Mouse (Mus musculus): ENCODE results near the gene Hist4h4. TPM values are rescaled to one million over a fixed set of nuclear protein-coding genes. Genes with fewer than 3 reads are reported as not detected.
A peak's percentile ranks its signal among the peaks of the same experiment; 100 is the strongest.

Gene Hist4h4
- polyA plus RNA-seq, 1 experiment from 2014 or later = 0.53 TPM

GRCm38 (mm10) chr6:136831712-136832111 lies 27.5 kb upstream of the Hist4h4 start:
- 82% methylated on average over 5 of the region's 5 CpGs for WGBS
- H3K27ac ChIP-seq (replicated peaks) = no peak overlapping the region
- H3K4me1 ChIP-seq = peaks cover 10% of the 10 kb centered on the region
- no peaks in the 10 kb centered on the region for H3K36me3 ChIP-seq
- no peak for DNase-seq (ENCODE audit: low spot score)
- no peaks in the 10 kb centered on the region for H3K9me3 ChIP-seq (replicated peaks)
- H3K27me3 ChIP-seq (ENCODE audit: low read depth, poor library complexity, severe bottlenecking) = peaks cover 4% of the 10 kb centered on the region; the same call in 1 of the 2 replicates
- H3K4me3 ChIP-seq = no peak overlapping the region

GRCm38 (mm10) chr6:136828681-136829080 lies 24.5 kb upstream of the Hist4h4 start:
- peak overlapping the region; percentile 83 for H3K27ac ChIP-seq (replicated peaks)
- H3K4me1 ChIP-seq = peaks cover 14% of the 10 kb centered on the region
- peak overlapping the region; percentile 100 for H3K4me3 ChIP-seq
- no peak for DNase-seq (ENCODE audit: low spot score)
- 40% methylated on average over 4 of the region's 4 CpGs for WGBS
- H3K9me3 ChIP-seq (replicated peaks) = no peaks in the 10 kb centered on the region
- H3K27me3 ChIP-seq (ENCODE audit: low read depth, poor library complexity, severe bottlenecking) = peaks cover 4% of the 10 kb centered on the region; the same call in 1 of the 2 replicates
- H3K36me3 ChIP-seq = peaks cover 22% of the 10 kb centered on the region

- peaks cover 14% of the 10 kb centered on the region for H3K4me1 ChIP-seq
- WGBS = 1% methylated on average over 45 of the region's 45 CpGs
- DNase-seq (ENCODE audit: low spot score) = peak; percentile 96
- peaks cover 4% of the 10 kb centered on the region; the same call in 1 of the 2 replicates for H3K27me3 ChIP-seq (ENCODE audit: low read depth, poor library complexity, severe bottlenecking)
- peaks cover 25% of the 10 kb centered on the region for H3K36me3 ChIP-seq
- H3K4me3 ChIP-seq = peak within 1 kb of the TSS; percentile 100
- peak within 1 kb of the TSS; percentile 97 for H3K27ac ChIP-seq (replicated peaks)
- H3K9me3 ChIP-seq (replicated peaks) = no peaks in the 10 kb centered on the region
Observed at GRCm38 (mm10) chr6:136827881-136828561, 23.8 kb upstream of the Hist4h4 start, which contains the start of gene Wbp11. TSS of gene Wbp11 (minus strand) at chr6:136828233.

- under 1% methylated on average over 34 of the region's 34 CpGs for WGBS
Observed at GRCm38 (mm10) chr6:136827516-136827880, 23.3 kb upstream of the Hist4h4 start, which contains the start of gene BC049715. TSS of gene BC049715 (plus strand) at chr6:136827626.

GRCm38 (mm10) chr6:136827116-136827515 lies 22.9 kb upstream of the Hist4h4 start:
- H3K4me1 ChIP-seq = peaks cover 14% of the 10 kb centered on the region
- H3K9me3 ChIP-seq (replicated peaks) = no peaks in the 10 kb centered on the region
- peaks cover 4% of the 10 kb centered on the region; the same call in 1 of the 2 replicates for H3K27me3 ChIP-seq (ENCODE audit: low read depth, poor library complexity, severe bottlenecking)
- no peak for DNase-seq (ENCODE audit: low spot score)
- WGBS = 26% methylated on average over 7 of the region's 7 CpGs
- H3K36me3 ChIP-seq = peaks cover 34% of the 10 kb centered on the region
- H3K4me3 ChIP-seq = peak overlapping the region; percentile 100
- H3K27ac ChIP-seq (replicated peaks) = peak overlapping the region; percentile 97

More at GRCm38 (mm10) chr6:136827516-136827880, 23.3 kb upstream of the Hist4h4 start, which contains the start of gene BC049715:
- H3K27me3 ChIP-seq (ENCODE audit: low read depth, poor library complexity, severe bottlenecking) = peaks cover 4% of the 10 kb centered on the region; the same call in 1 of the 2 replicates
- peaks cover 14% of the 10 kb centered on the region for H3K4me1 ChIP-seq
- no peaks in the 10 kb centered on the region for H3K9me3 ChIP-seq (replicated peaks)
- peak within 1 kb of the TSS; percentile 100 for H3K4me3 ChIP-seq
- H3K36me3 ChIP-seq = peaks cover 31% of the 10 kb centered on the region
- no peak for DNase-seq (ENCODE audit: low spot score)
- H3K27ac ChIP-seq (replicated peaks) = peak within 1 kb of the TSS; percentile 97

GRCm38 (mm10) chr6:136824987-136825386 lies 20.8 kb upstream of the Hist4h4 start:
- no peaks in the 10 kb centered on the region for H3K27me3 ChIP-seq (ENCODE audit: low read depth, poor library complexity, severe bottlenecking)
- no peak overlapping the region for H3K27ac ChIP-seq (replicated peaks)
- H3K4me1 ChIP-seq = peaks cover 14% of the 10 kb centered on the region
- no peaks in the 10 kb centered on the region for H3K9me3 ChIP-seq (replicated peaks)
- no peak overlapping the region for H3K4me3 ChIP-seq
- WGBS = 95% methylated on average over 8 of the region's 8 CpGs
- DNase-seq (ENCODE audit: low spot score) = no peak
- peaks cover 56% of the 10 kb centered on the region for H3K36me3 ChIP-seq

- no peaks in the 10 kb centered on the region for H3K9me3 ChIP-seq (replicated peaks)
- no peak overlapping the region for H3K4me3 ChIP-seq
- no peak overlapping the region for H3K27ac ChIP-seq (replicated peaks)
- peaks cover 93% of the 10 kb centered on the region for H3K36me3 ChIP-seq
- WGBS = 92% methylated on average over 18 of the region's 18 CpGs
- H3K27me3 ChIP-seq (ENCODE audit: low read depth, poor library complexity, severe bottlenecking) = no peaks in the 10 kb centered on the region
- no peak for DNase-seq (ENCODE audit: low spot score)
- no peaks in the 10 kb centered on the region for H3K4me1 ChIP-seq
Observed at GRCm38 (mm10) chr6:136821086-136821485, 16.9 kb upstream of the Hist4h4 start.

GRCm38 (mm10) chr6:136820381-136820780 lies 16.2 kb upstream of the Hist4h4 start:
- no peaks in the 10 kb centered on the region for H3K4me1 ChIP-seq
- WGBS = 96% methylated on average over 21 of the region's 21 CpGs
- H3K4me3 ChIP-seq = no peak overlapping the region
- DNase-seq (ENCODE audit: low spot score) = no peak
- no peak overlapping the region for H3K27ac ChIP-seq (replicated peaks)
- H3K27me3 ChIP-seq (ENCODE audit: low read depth, poor library complexity, severe bottlenecking) = no peaks in the 10 kb centered on the region
- no peaks in the 10 kb centered on the region for H3K9me3 ChIP-seq (replicated peaks)
- H3K36me3 ChIP-seq = peaks cover 96% of the 10 kb centered on the region

GRCm38 (mm10) chr6:136817549-136817948 lies 13.3 kb upstream of the Hist4h4 start:
- H3K4me3 ChIP-seq = no peak overlapping the region
- H3K36me3 ChIP-seq = peaks cover 97% of the 10 kb centered on the region
- no peak overlapping the region for H3K27ac ChIP-seq (replicated peaks)
- no peaks in the 10 kb centered on the region for H3K4me1 ChIP-seq
- no peak for DNase-seq (ENCODE audit: low spot score)
- no peaks in the 10 kb centered on the region for H3K27me3 ChIP-seq (ENCODE audit: low read depth, poor library complexity, severe bottlenecking)
- 97% methylated on average over 3 of the region's 3 CpGs for WGBS
- no peaks in the 10 kb centered on the region for H3K9me3 ChIP-seq (replicated peaks)

GRCm38 (mm10) chr6:136816826-136817225 lies 12.6 kb upstream of the Hist4h4 start:
- H3K36me3 ChIP-seq = peaks cover 97% of the 10 kb centered on the region
- H3K27ac ChIP-seq (replicated peaks) = no peak overlapping the region
- H3K4me3 ChIP-seq = no peak overlapping the region
- no peaks in the 10 kb centered on the region for H3K4me1 ChIP-seq
- no peaks in the 10 kb centered on the region for H3K27me3 ChIP-seq (ENCODE audit: low read depth, poor library complexity, severe bottlenecking)
- no peak for DNase-seq (ENCODE audit: low spot score)
- no peaks in the 10 kb centered on the region for H3K9me3 ChIP-seq (replicated peaks)
- 93% methylated on average over 21 of the region's 21 CpGs for WGBS

GRCm38 (mm10) chr6:136815381-136815780 lies 11.2 kb upstream of the Hist4h4 start:
- Histone ChIP-seq H3K36me3 (peaks cover 92% of the 10 kb centered on the region), H3K27me3 (ENCODE audit: low read depth, poor library complexity, severe bottlenecking) (no peaks in the 10 kb centered on the region), H3K4me3 (no peak overlapping the region), H3K27ac (replicated peaks) (no peak overlapping the region), H3K4me1 (no peaks in the 10 kb centered on the region), H3K9me3 (replicated peaks) (no peaks in the 10 kb centered on the region)
- 96% methylated on average over 7 of the region's 7 CpGs for WGBS
- DNase-seq (ENCODE audit: low spot score) = no peak

- 61% methylated on average over 4 of the region's 4 CpGs for WGBS
- H3K36me3 ChIP-seq = peaks cover 77% of the 10 kb centered on the region
Observed at GRCm38 (mm10) chr6:136813117-136813516, 8.9 kb upstream of the Hist4h4 start.

GRCm38 (mm10) chr6:136811196-136811595 lies 7.0 kb upstream of the Hist4h4 start:
- H3K4me1 ChIP-seq = peaks cover 27% of the 10 kb centered on the region
- WGBS = 93% methylated on average over 10 of the region's 10 CpGs
- no peak overlapping the region for H3K4me3 ChIP-seq
- H3K27ac ChIP-seq (replicated peaks) = no peak overlapping the region
- peaks cover 57% of the 10 kb centered on the region for H3K36me3 ChIP-seq
- no peaks in the 10 kb centered on the region for H3K27me3 ChIP-seq (ENCODE audit: low read depth, poor library complexity, severe bottlenecking)
- no peaks in the 10 kb centered on the region for H3K9me3 ChIP-seq (replicated peaks)
- no peak for DNase-seq (ENCODE audit: low spot score)

More at GRCm38 (mm10) chr6:136813117-136813516, 8.9 kb upstream of the Hist4h4 start:
- no peak overlapping the region for H3K27ac ChIP-seq (replicated peaks)
- DNase-seq (ENCODE audit: low spot score) = no peak
- no peaks in the 10 kb centered on the region for H3K9me3 ChIP-seq (replicated peaks)
- H3K4me1 ChIP-seq = peaks cover 14% of the 10 kb centered on the region
- no peaks in the 10 kb centered on the region for H3K27me3 ChIP-seq (ENCODE audit: low read depth, poor library complexity, severe bottlenecking)
- H3K4me3 ChIP-seq = no peak overlapping the region
